Mouse (Mus musculus): Measurements from ENCODE around the gene Gm21987. TPM values are rescaled to one million over a fixed set of nuclear protein-coding genes. Genes with fewer than 3 reads are reported as not detected.
A peak's percentile ranks its signal among the peaks of the same experiment; 100 is the strongest.

The Gm21987 gene
- total RNA-seq, 1 experiment from 2014 or later, result not detected

GRCm38 (mm10) chr16:38388757-38389156, 41.9 kb downstream of the Gm21987 start:
- no peak for ATAC-seq (replicated peaks; ENCODE audit: low read depth, poor library complexity, severe bottlenecking)

- ATAC-seq (replicated peaks; ENCODE audit: low read depth, poor library complexity, severe bottlenecking), result no peak
These were observed 42.5 kb downstream of the Gm21987 start for GRCm38 (mm10) chr16:38389284-38389893.

- no peak for ATAC-seq (replicated peaks; ENCODE audit: low read depth, poor library complexity, severe bottlenecking)
These were observed 43.5 kb downstream of the Gm21987 start for GRCm38 (mm10) chr16:38390322-38390721.

GRCm38 (mm10) chr16:38392126-38392894, 45.5 kb downstream of the Gm21987 start:
- no peak for ATAC-seq (replicated peaks; ENCODE audit: low read depth, poor library complexity, severe bottlenecking)

GRCm38 (mm10) chr16:38394191-38394618, 47.4 kb downstream of the Gm21987 start:
- peak; percentile 53 for ATAC-seq (replicated peaks; ENCODE audit: low read depth, poor library complexity, severe bottlenecking)

- 0 out of 2 replicates have a peak, but pooled peaks have one; percentile 10 for ATAC-seq (replicated peaks; ENCODE audit: low read depth, poor library complexity, severe bottlenecking)
These were observed 48.4 kb downstream of the Gm21987 start for GRCm38 (mm10) chr16:38395060-38395730.

- peak; percentile 78 for ATAC-seq (replicated peaks; ENCODE audit: low read depth, poor library complexity, severe bottlenecking)
These were observed 49.3 kb downstream of the Gm21987 start for GRCm38 (mm10) chr16:38396155-38396554.

- no peak for ATAC-seq (replicated peaks; ENCODE audit: low read depth, poor library complexity, severe bottlenecking)
These were observed 51.4 kb downstream of the Gm21987 start for GRCm38 (mm10) chr16:38398266-38398665.

- no peak for ATAC-seq (replicated peaks; ENCODE audit: low read depth, poor library complexity, severe bottlenecking)
These were observed 52.2 kb downstream of the Gm21987 start for GRCm38 (mm10) chr16:38399076-38399475.

GRCm38 (mm10) chr16:38399531-38400231, 52.8 kb downstream of the Gm21987 start:
- ATAC-seq (replicated peaks; ENCODE audit: low read depth, poor library complexity, severe bottlenecking), result peak; percentile 51

- ATAC-seq (replicated peaks; ENCODE audit: low read depth, poor library complexity, severe bottlenecking), result no peak
These were observed 53.6 kb downstream of the Gm21987 start for GRCm38 (mm10) chr16:38400311-38400960.

- no peak for ATAC-seq (replicated peaks; ENCODE audit: low read depth, poor library complexity, severe bottlenecking)
These were observed 54.6 kb downstream of the Gm21987 start for GRCm38 (mm10) chr16:38401468-38401867.

GRCm38 (mm10) chr16:38403639-38404038, 56.8 kb downstream of the Gm21987 start:
- ATAC-seq (replicated peaks; ENCODE audit: low read depth, poor library complexity, severe bottlenecking), result peak; percentile 85

- ATAC-seq (replicated peaks; ENCODE audit: low read depth, poor library complexity, severe bottlenecking), result no peak
These were observed 59.5 kb downstream of the Gm21987 start for GRCm38 (mm10) chr16:38406293-38406692.

- ATAC-seq (replicated peaks; ENCODE audit: low read depth, poor library complexity, severe bottlenecking), result peak; percentile 27; the same call in 1 of the 2 replicates
These were observed 59.9 kb downstream of the Gm21987 start for GRCm38 (mm10) chr16:38406708-38407107.

GRCm38 (mm10) chr16:38407584-38407983, 60.7 kb downstream of the Gm21987 start:
- ATAC-seq (replicated peaks; ENCODE audit: low read depth, poor library complexity, severe bottlenecking), result no peak

- ATAC-seq (replicated peaks; ENCODE audit: low read depth, poor library complexity, severe bottlenecking), result no peak
These were observed 61.6 kb downstream of the Gm21987 start for GRCm38 (mm10) chr16:38408416-38408815.

All from common myeloid progenitor, adult 5-6 weeks (primary cell).